Mouse (Mus musculus): ENCODE data around the gene 4931406P16Rik. TPM values are rescaled to one million over a fixed set of nuclear protein-coding genes. Genes with fewer than 3 reads are reported as not detected.

The 4931406P16Rik gene
- 35.0 TPM for polyA plus RNA-seq (2017; shearing (Covaris generic))

GRCm38 (mm10) chr7:34313443-34313875 is at the start of gene 4931406P16Rik:
TSS of gene 4931406P16Rik (minus strand) at chr7:34313551.

GRCm38 (mm10) chr7:34250738-34251137 is 62.6 kb downstream of the 4931406P16Rik start, which contains the start of gene Gm6096:
TSS of gene Gm6096 (plus strand) at chr7:34251038.

GRCm38 (mm10) chr7:34230116-34230515 is 83.2 kb downstream of the 4931406P16Rik start, which contains the start of gene Gpi1:
TSS of gene Gpi1 (minus strand) at chr7:34230336.

GRCm38 (mm10) chr7:34196132-34197128 is 116.9 kb downstream of the 4931406P16Rik start, which contains the start of gene Pdcd2l:
TSS of gene Pdcd2l (minus strand) at chr7:34196661.

Other genes with a start within 250 kb of the 4931406P16Rik start
- gene Scgb1b30, start 218.1 kb downstream of the 4931406P16Rik start, polyA plus RNA-seq (2017; shearing (Covaris generic)), result not detected
- gene Wtip, start 180.3 kb downstream of the 4931406P16Rik start, polyA plus RNA-seq (2017; shearing (Covaris generic)), result not detected
- 135 TPM for gene Uba2, start 144.0 kb downstream of the 4931406P16Rik start, polyA plus RNA-seq (2017; shearing (Covaris generic))
- gene Pdcd2l, start 116.9 kb downstream of the 4931406P16Rik start, polyA plus RNA-seq (2017; shearing (Covaris generic)), result 43.5 TPM
- gene Gpi1, start 83.2 kb downstream of the 4931406P16Rik start, polyA plus RNA-seq (2017; shearing (Covaris generic)), result 358 TPM
- 0.74 TPM for gene Gm6096, start 62.5 kb downstream of the 4931406P16Rik start, polyA plus RNA-seq (2017; shearing (Covaris generic))
- 28.3 TPM for gene Lsm14a, start 79.8 kb upstream of the 4931406P16Rik start, polyA plus RNA-seq (2017; shearing (Covaris generic))